Mouse (Mus musculus): ENCODE results near the gene Colq.

DNA sequence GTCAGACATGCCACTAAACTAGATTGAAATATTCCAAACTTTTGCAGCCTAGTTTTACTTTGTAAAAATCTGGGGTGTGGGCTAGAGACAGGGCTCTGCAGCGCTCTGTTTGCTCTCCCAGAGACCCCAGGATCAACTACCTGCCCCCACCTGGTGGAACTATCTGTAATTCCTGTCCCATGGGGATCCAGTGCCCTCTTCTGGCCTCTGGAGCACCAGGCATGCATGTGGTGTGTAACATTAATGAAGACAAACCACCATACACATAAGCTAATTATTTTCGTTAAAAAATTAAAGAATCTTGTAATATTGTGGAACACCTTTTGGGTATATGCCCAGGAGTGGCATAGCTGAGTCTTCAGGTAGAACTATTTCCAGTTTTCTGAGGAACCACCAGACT, 117.8 kb downstream of the Colq start:
- TF ChIP-seq CTCF (IDR thresholded peaks at IDR 0.05; ENCODE audit: control insufficient read depth, insufficient read depth, insufficient replicate concordance, low read depth, low read length) = no peak
- no peak for TF ChIP-seq POLR2A (IDR thresholded peaks at IDR 0.05; ENCODE audit: control insufficient read depth, low read depth, low read length)

All from testis, adult 2 months (tissue).